Mouse (Mus musculus) erythroblast, embryonic 14.5 days (primary cell): ENCODE measurements around the gene Adora1. TPM values are rescaled to one million over a fixed set of nuclear protein-coding genes. Genes with fewer than 3 reads are reported as not detected.

Source experiments
- H3K27me3 ChIP-seq: 2 replicates; pipeline ENCODE4 v1.6.1; 2012; ENCODE audit warnings: inconsistent platforms; ENCODE audit not compliant: control insufficient read depth
- H3K36me3 ChIP-seq: 2 replicates; pipeline ENCODE4 v1.6.1; 2012; ENCODE audit warnings: mild to moderate bottlenecking, inconsistent platforms; ENCODE audit not compliant: control insufficient read depth
- H3K4me1 ChIP-seq: 2 replicates; pipeline ENCODE4 v1.6.1; 2012; ENCODE audit warnings: inconsistent platforms; ENCODE audit not compliant: control insufficient read depth
- H3K4me3 ChIP-seq: replicated peaks from 2 replicates; pipeline ENCODE3; 2012; ENCODE audit warnings: moderate library complexity, mild to moderate bottlenecking, inconsistent platforms
- H3K9me3 ChIP-seq: 2 replicates; pipeline ENCODE4 v1.6.1; 2012; ENCODE audit warnings: low read length, inconsistent platforms, mixed read lengths; ENCODE audit not compliant: control insufficient read depth
- GATA1 ChIP-seq: IDR thresholded peaks from 2 replicates; pipeline ENCODE4 v1.6.1; 2012; ENCODE audit warnings: low read length, inconsistent platforms, mixed read lengths
- TAL1 ChIP-seq: IDR thresholded peaks from 3 replicates; pipeline ENCODE4 v1.6.1; 2012; ENCODE audit warnings: low read length, inconsistent platforms, mixed read lengths
- polyA plus RNA-seq: library from polyadenylated mRNA; stranded (reverse); fragments of >175 nt; gene quantifications from 2 replicates; pipeline ENCODE4 v1.2.3, GENCODE M21; 2012

Gene Adora1
- polyA plus RNA-seq, 1 experiment: not detected

DNA sequence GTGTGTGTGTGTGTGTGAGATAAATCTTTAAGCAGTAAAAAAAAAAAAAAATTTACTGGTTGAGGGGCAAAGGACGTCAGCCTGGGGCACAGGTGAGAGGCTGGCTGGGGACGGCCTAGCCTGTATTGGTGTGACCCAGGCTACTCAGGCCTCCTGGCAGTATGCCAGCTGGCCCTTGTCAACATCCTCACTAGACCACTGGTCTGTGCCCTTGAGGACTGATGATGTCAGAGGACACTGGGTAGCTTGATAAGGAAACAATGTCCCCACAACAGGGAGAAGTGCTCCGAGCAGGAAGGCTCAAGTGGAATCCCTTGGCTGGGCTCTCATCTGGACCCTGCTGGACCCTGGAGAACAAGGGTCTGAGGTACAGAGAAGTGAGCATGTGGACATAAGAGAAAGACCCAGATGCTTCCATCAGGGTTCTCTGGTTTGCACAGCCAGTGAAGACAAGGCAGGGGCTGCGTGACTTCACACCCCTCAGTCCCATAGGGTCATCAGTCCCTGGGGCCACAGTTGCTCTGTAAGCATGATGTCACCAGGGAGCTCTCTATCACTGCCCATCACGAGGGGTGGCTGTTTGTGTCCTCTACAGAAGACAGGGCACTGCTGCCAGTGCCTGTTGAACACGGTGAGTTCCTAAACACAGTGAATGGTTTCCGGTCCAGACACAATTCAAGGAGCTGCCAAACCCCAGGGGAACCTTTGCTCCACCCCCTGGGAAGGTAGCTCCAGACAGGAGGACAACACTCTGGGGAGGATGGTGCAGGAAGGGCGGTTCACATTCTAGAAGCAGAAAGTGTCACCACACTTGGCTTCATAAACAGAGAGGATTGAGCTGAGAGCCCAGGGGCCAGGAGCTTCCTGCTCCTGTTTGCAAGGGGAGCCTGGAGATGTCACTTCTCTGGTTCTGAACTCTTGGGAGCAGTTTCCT, 12.8 kb downstream of the Adora1 start:
- Histone ChIP-seq H3K4me3 (no peak overlapping the region), H3K36me3 (no peaks in the 10 kb centered on the region), H3K27me3 (no peaks in the 10 kb centered on the region), H3K9me3 (no peaks in the 10 kb centered on the region), H3K4me1 (no peaks in the 10 kb centered on the region)
- TF ChIP-seq GATA1: no peak
- no peak for TF ChIP-seq TAL1

DNA sequence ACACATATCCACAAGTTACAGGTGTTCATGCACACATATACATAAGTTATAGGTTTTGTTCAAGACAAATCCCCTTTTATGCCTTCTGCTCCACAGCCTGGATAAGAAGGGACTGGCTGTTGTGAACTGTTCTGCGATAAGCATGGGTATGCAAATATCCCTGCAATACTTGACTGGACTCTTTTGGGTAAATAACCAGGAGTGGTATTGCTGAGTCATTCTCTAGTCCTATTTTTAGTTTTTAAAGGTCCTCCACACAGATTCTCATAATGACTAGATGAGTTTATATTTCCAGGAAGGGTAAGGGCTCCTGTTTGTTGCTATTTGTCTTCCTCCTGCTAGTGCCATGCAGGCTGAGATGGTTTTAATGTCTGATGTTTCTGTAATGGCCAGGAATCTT, 14.1 kb downstream of the Adora1 start:
- H3K27me3 ChIP-seq: no peaks in the 10 kb centered on the region
- no peaks in the 10 kb centered on the region for H3K36me3 ChIP-seq
- no peaks in the 10 kb centered on the region for H3K9me3 ChIP-seq
- H3K4me1 ChIP-seq: no peaks in the 10 kb centered on the region
- H3K4me3 ChIP-seq: no peak overlapping the region
- TF ChIP-seq TAL1 (no peak), GATA1 (no peak)

DNA sequence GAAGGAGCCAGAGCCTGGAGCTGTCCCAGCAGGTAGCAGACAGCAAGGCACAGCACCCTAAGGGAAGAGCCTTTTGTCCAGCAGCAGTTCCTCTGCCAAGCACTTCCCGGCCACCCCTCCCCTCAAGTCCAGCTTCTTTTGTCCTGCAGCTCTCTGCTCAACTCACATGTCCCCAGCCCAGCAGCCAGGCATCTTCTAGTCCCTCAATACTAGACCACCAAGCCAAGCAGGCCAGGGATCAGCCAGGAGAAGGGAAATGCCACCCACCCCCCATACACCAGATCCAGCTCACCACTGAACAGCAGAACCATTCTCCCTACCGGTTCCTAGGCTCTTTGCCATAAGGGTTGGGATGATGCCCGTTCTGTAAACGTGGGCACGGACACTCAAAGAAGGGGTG, 15.6 kb downstream of the Adora1 start:
- Histone ChIP-seq H3K9me3 (no peaks in the 10 kb centered on the region), H3K4me1 (no peaks in the 10 kb centered on the region), H3K27me3 (no peaks in the 10 kb centered on the region), H3K4me3 (no peak overlapping the region), H3K36me3 (no peaks in the 10 kb centered on the region)
- no peak for TF ChIP-seq GATA1
- TF ChIP-seq TAL1: no peak

DNA sequence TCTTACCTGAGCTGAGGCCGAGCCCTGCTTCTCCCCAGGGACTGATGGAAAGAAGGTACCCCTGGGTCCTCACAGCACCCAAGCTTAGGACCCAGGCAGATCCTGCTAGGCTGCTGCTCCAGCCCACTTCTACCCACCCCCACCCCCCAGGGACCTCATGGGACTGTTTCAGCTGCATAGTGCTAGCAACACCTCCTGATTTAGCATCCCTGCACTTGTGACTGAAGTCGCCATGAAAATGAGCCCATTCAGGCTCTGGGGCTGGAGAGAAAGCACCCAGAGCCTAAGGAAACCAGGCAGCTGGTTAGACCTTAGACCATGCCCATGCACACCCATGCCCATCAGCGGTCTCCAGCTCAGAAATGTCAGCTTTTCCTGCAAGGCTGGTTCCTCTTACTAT, 17.3 kb downstream of the Adora1 start:
- no peaks in the 10 kb centered on the region for H3K9me3 ChIP-seq
- H3K36me3 ChIP-seq: no peaks in the 10 kb centered on the region
- H3K4me1 ChIP-seq: no peaks in the 10 kb centered on the region
- H3K4me3 ChIP-seq: no peak overlapping the region
- H3K27me3 ChIP-seq: no peaks in the 10 kb centered on the region
- no peak for TF ChIP-seq GATA1
- no peak for TF ChIP-seq TAL1

DNA sequence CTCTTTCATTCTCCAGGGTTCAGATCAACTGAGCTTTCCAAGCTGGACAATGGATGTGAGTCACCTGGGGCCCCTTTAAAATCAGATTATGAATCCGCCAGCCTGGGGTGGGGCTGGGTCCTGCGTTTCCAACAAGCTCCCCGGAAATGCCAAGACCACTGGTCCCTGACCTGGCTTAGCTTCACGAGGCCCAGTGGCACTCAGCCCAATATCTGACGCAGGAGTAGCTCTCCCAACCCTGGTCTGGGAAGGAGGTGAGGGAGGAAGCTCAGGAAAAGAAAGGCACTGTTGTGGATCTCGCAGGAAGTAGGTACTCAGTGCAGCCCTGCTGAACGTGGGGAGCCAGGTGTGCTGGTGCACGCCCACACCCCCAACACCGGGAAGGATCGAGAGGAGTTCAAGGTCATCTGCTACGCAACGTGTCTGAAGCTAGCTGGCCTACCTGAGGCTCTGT, 18.2 kb downstream of the Adora1 start:
- Histone ChIP-seq H3K36me3 (no peaks in the 10 kb centered on the region), H3K27me3 (no peaks in the 10 kb centered on the region), H3K9me3 (no peaks in the 10 kb centered on the region), H3K4me3 (no peak overlapping the region), H3K4me1 (no peaks in the 10 kb centered on the region)
- no peak for TF ChIP-seq GATA1

DNA sequence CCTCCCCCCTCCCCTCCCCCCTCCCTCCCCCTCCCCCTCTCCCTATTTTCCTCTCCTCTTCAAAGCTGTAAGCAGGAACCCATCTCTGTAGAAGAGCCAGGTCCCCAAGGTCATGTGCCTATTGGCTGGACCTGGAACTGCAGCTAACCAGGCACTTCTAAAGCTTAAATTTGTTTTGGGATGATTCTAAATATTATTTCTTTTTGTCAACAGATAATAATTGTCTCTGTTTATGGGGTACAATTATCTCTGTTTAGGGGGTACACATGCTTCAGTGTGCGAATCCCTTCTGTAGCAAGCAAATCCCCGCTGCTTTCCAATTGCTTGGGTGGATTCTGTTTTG, 18.6 kb downstream of the Adora1 start:
- no peak overlapping the region for H3K4me3 ChIP-seq
- no peaks in the 10 kb centered on the region for H3K9me3 ChIP-seq
- no peaks in the 10 kb centered on the region for H3K36me3 ChIP-seq
- no peaks in the 10 kb centered on the region for H3K27me3 ChIP-seq
- TF ChIP-seq GATA1 (no peak), TAL1 (no peak)
- no peaks in the 10 kb centered on the region for H3K4me1 ChIP-seq

DNA sequence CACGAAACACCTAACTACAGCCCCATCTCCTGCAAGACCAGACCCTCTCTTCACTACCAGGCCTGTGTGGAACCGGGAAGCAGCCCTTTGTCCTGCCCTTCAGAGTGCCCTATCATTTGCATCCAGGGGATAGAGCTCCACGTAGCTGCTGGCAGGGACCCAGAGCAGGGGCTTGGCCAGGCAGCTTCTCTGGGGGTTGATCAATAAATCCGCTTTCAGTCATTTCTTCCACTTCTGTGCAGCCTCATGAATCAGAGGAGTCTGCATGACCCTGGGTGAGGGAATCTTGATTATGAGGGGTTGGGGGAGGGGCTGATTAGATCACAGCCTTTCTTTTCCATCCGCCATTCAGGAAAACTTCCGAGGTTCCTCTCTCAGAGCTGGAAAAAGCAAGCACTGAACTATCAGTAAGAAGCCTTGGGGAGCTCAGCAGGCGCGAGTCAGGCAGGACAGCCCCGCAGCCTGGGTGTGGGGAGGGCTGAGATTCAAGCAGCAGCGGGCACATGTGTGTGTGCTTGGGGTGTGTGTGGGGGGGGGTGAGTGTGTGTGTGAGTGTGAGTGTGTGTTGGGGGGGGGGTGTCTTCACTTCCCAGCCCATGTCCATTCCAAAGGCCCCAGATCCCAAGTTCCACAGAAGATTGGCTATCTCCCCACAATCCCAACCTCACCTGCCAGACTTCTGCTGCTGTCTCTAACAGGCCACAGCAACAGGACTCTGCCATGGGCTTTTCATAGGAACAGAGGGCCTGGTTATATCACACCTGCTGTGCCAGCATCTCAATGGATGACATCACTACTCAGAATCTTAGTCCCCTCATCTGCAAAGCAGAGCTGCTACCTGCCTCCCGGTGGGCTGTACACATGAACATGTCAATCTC, 19.2 kb downstream of the Adora1 start:
- Histone ChIP-seq H3K9me3 (no peaks in the 10 kb centered on the region), H3K4me1 (no peaks in the 10 kb centered on the region), H3K36me3 (no peaks in the 10 kb centered on the region), H3K4me3 (no peak overlapping the region), H3K27me3 (peaks cover 2% of the 10 kb centered on the region; the same call in 1 of the 2 replicates)
- TF ChIP-seq TAL1 (no peak), GATA1 (no peak)

DNA sequence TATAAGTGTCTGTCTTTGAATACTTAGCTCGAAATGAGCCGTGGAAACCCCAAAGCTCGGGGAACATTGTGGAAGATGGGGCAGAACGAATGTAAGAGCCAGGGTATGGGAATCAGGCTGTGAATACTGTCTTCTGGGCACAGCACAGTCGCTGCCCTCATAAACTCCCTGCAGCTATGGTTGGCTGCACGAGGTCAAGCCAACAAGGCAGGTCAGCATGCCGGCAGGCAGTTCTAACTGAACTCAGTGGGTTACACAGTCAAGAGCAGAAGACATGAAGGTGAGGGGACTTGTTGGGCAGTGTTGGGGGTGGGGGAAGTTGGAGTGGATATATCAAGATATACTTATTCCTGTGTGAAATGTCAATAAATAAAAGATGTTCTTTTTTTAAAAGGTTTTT, 20.2 kb downstream of the Adora1 start:
- Histone ChIP-seq H3K36me3 (no peaks in the 10 kb centered on the region), H3K9me3 (no peaks in the 10 kb centered on the region), H3K4me1 (no peaks in the 10 kb centered on the region), H3K4me3 (no peak overlapping the region), H3K27me3 (peaks cover 3% of the 10 kb centered on the region; the same call in 1 of the 2 replicates)
- TF ChIP-seq TAL1 (no peak), GATA1 (no peak)

DNA sequence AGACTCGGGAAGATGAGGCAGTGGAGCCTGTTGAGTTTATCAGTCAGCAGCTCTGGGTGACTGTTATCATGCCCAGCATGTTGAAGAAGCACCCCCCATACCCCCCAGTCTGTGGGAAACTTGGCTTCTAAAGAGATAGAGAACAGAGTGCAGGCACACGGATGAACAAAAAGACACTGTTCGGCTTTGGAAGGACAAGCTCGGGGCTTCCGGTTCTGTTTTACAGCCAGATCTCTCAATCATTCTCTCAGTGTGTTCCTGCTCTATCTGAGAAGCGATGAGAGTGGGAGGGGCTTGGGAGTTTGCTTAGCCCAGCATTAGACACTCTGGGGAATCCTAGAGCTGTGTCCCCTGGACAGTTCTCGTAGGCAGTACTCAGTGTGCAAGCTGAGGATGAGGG, 21.8 kb downstream of the Adora1 start:
- Histone ChIP-seq H3K9me3 (no peaks in the 10 kb centered on the region), H3K36me3 (no peaks in the 10 kb centered on the region), H3K4me3 (no peak overlapping the region), H3K27me3 (peaks cover 3% of the 10 kb centered on the region; the same call in 1 of the 2 replicates), H3K4me1 (no peaks in the 10 kb centered on the region)
- TF ChIP-seq GATA1: no peak
